Mouse (Mus musculus): ENCODE results near the gene Itpa.

DNA sequence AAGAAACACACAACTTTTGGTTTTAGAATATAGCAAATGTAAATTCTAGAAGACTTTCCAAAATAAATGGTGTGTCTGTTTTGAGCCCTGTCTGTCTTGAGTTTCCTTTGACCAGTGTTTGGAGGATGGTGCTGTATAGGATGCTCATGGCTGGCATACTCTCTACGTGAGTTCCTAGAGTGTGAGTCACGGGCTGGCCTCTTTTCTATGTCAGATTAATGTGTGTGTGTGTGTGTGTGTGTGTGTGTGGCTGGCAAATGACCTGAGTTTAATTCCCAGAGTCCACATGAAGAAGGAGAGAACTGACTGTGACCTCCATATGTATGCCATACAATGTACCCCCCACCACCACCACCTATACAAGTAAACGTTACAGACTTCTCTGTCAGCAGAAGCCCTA is 14.1 kb downstream of the Itpa start:
- TF ChIP-seq CTCF (IDR thresholded peaks at IDR 0.05; ENCODE audit: low read depth) (no peak), EP300 (IDR thresholded peaks at IDR 0.05; ENCODE audit: low read depth) (no peak)

All from liver, postnatal 0 days (tissue).